Mouse (Mus musculus): Measurements from ENCODE around the gene P2ry12. TPM values are rescaled to one million over a fixed set of nuclear protein-coding genes. Genes with fewer than 3 reads are reported as not detected.

P2ry12 gene
- total and polyA plus RNA-seq, 2 experiments from 2014 or later, result 0.98 TPM; not detected in 1

- H3K4me2 ChIP-seq (ENCODE audit: low read depth, low read length), result no peak overlapping the region
Measured at GRCm38 (mm10) chr3:59219326-59219725, 43.3 kb downstream of the P2ry12 start.

DNA sequence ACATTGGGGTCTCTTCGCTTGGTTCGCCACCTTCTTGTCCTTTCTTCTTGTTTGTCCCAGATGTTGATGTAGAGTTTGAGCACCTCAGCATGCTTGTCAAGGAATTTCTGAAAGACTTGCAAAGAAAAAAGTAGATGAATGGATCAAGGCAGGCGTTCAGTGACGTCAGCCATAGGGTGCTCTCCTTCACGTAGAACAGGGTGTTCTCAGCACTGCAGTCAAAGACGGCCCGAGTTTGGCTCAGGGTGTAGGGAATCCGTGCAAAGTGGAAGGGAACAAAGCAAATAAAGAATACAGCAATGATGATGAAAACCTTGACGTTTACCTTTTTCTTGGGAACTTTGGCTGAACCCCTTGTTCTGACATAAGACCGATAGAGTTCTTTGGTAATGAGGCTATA, 45.5 kb downstream of the P2ry12 start:
- ATAC-seq (ENCODE audit: insufficient read depth, low read depth) (no peak), DNase-seq (ENCODE audit: low spot score) (no peak)
- Histone ChIP-seq H3K36me3 (replicated peaks; ENCODE audit: control insufficient read depth, insufficient read depth, low read length) (no peaks in the 10 kb centered on the region), H3K9me3 (replicated peaks; ENCODE audit: control insufficient read depth, low read length) (no peaks in the 10 kb centered on the region), H3K9ac (replicated peaks; ENCODE audit: low read depth, low read length) (no peak overlapping the region), H3K27me3 (ENCODE audit: control insufficient read depth, insufficient read depth, low read length) (no peaks in the 10 kb centered on the region), H3K4me2 (ENCODE audit: low read depth, low read length) (no peak overlapping the region), H3K4me3 (ENCODE audit: low read depth, low read length) (no peak overlapping the region), H3K27ac (ENCODE audit: low read depth) (no peak overlapping the region), H3K4me1 (ENCODE audit: control insufficient read depth, insufficient read depth) (peaks cover 4% of the 10 kb centered on the region; the same call in 1 of the 2 replicates)
- WGBS, result 82% methylated on average over 10 of the region's 10 CpGs
- TF ChIP-seq EP300 (IDR thresholded peaks at IDR 0.05; ENCODE audit: low read depth) (no peak), CTCF (IDR thresholded peaks at IDR 0.05; ENCODE audit: low read depth) (no peak)

More at GRCm38 (mm10) chr3:59219326-59219725, 43.3 kb downstream of the P2ry12 start:
- H3K4me3 ChIP-seq (ENCODE audit: low read depth, low read length), result no peak overlapping the region
- H3K9me3 ChIP-seq (replicated peaks; ENCODE audit: control insufficient read depth, low read length), result no peaks in the 10 kb centered on the region
- TF ChIP-seq EP300 (IDR thresholded peaks at IDR 0.05; ENCODE audit: low read depth) (no peak), CTCF (IDR thresholded peaks at IDR 0.05; ENCODE audit: low read depth) (no peak)
- no peak overlapping the region for H3K9ac ChIP-seq (replicated peaks; ENCODE audit: low read depth, low read length)
- no peak for ATAC-seq (ENCODE audit: insufficient read depth, low read depth)
- 59% methylated on average over 2 of the region's 2 CpGs for WGBS
- H3K27me3 ChIP-seq (ENCODE audit: control insufficient read depth, insufficient read depth, low read length), result no peaks in the 10 kb centered on the region
- no peak for DNase-seq (ENCODE audit: low spot score)
- H3K36me3 ChIP-seq (replicated peaks; ENCODE audit: control insufficient read depth, insufficient read depth, low read length), result no peaks in the 10 kb centered on the region
- no peaks in the 10 kb centered on the region for H3K4me1 ChIP-seq (ENCODE audit: control insufficient read depth, insufficient read depth)
- H3K27ac ChIP-seq (ENCODE audit: low read depth), result no peak overlapping the region

DNA sequence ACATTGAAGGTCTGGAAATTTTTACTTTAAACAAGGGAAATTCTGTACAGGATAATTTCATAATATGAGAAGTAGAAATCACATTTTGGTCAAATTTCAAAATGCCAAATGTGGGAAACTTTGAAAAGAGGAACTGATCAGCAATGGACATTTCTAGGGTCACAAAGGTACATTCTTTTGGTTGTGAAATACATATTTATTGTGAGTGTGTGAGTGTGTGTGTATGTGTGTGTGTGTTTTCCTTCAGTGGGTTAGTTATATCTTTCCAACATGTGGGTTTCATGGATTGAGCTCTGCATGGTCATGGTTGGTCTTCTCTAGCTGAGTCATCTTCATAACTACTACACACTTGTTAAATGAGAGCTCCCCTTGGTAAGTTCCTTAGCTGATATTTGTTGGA, 50.3 kb downstream of the P2ry12 start:
- no peaks in the 10 kb centered on the region for H3K36me3 ChIP-seq (replicated peaks; ENCODE audit: control insufficient read depth, insufficient read depth, low read length)
- DNase-seq (ENCODE audit: low spot score) (no peak), ATAC-seq (ENCODE audit: insufficient read depth, low read depth) (no peak)
- no peaks in the 10 kb centered on the region for H3K9me3 ChIP-seq (replicated peaks; ENCODE audit: control insufficient read depth, low read length)
- no peak overlapping the region for H3K9ac ChIP-seq (replicated peaks; ENCODE audit: low read depth, low read length)
- no peak overlapping the region for H3K4me2 ChIP-seq (ENCODE audit: low read depth, low read length)
- no peak overlapping the region for H3K27ac ChIP-seq (ENCODE audit: low read depth)
- no peak overlapping the region for H3K4me3 ChIP-seq (ENCODE audit: low read depth, low read length)
- H3K27me3 ChIP-seq (ENCODE audit: control insufficient read depth, insufficient read depth, low read length), result no peaks in the 10 kb centered on the region
- H3K4me1 ChIP-seq (ENCODE audit: control insufficient read depth, insufficient read depth), result peaks cover 4% of the 10 kb centered on the region; the same call in 1 of the 2 replicates
- no peak for TF ChIP-seq CTCF (IDR thresholded peaks at IDR 0.05; ENCODE audit: low read depth)
- no peak for TF ChIP-seq EP300 (IDR thresholded peaks at IDR 0.05; ENCODE audit: low read depth)

DNA sequence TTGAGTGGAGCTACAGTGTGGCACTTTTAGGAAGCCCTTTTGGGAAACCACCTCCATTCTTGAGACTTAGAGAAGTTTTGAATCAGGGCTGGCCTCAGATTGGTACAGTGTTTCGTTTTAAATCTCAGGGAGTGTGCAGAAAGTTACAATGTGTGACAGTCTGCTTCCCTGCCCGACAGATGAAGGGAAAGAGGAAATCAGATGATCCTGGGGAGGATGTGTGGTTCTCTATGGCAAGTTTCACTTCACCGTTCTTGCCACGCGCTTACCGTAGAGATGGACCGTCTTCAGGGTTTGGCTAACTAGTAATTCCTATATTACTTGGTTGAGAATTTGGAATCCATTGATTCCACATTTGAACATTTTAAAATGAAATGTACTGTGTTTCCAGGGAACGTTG, 50.9 kb downstream of the P2ry12 start:
- Histone ChIP-seq H3K4me1 (ENCODE audit: control insufficient read depth, insufficient read depth) (peaks cover 4% of the 10 kb centered on the region; the same call in 1 of the 2 replicates), H3K9ac (replicated peaks; ENCODE audit: low read depth, low read length) (no peak overlapping the region), H3K36me3 (replicated peaks; ENCODE audit: control insufficient read depth, insufficient read depth, low read length) (no peaks in the 10 kb centered on the region), H3K27ac (ENCODE audit: low read depth) (no peak overlapping the region), H3K4me2 (ENCODE audit: low read depth, low read length) (no peak overlapping the region), H3K9me3 (replicated peaks; ENCODE audit: control insufficient read depth, low read length) (no peaks in the 10 kb centered on the region), H3K27me3 (ENCODE audit: control insufficient read depth, insufficient read depth, low read length) (no peaks in the 10 kb centered on the region), H3K4me3 (ENCODE audit: low read depth, low read length) (no peak overlapping the region)
- DNase-seq (ENCODE audit: low spot score), result no peak
- no peak for ATAC-seq (ENCODE audit: insufficient read depth, low read depth)
- no peak for TF ChIP-seq EP300 (IDR thresholded peaks at IDR 0.05; ENCODE audit: low read depth)
- no peak for TF ChIP-seq CTCF (IDR thresholded peaks at IDR 0.05; ENCODE audit: low read depth)
- 81% methylated on average over 8 of the region's 8 CpGs for WGBS

DNA sequence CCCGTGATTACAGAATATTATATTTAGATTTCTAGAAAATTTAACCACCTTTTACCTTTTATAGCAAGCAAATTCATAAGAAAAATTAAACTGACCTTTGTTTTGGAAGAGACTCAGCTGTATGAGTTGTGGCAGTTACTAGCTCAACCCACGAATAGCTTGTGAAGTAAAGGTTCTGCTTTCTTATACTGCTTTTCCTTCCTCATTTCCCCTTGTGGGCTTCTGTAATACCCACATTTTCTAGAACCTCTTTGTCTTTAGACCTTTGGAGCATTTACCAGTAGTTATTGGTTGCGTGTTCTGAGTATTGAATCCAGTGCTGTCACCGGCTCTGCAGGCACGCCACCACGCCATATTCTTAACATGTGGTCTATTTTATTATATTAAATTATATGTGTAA, 51.9 kb downstream of the P2ry12 start, which contains the start of gene P2ry13:
Gene P2ry13 (minus strand): TSS at position 156 of the 400 bp plus-strand sequence.
- Histone ChIP-seq H3K27me3 (ENCODE audit: control insufficient read depth, insufficient read depth, low read length) (no peaks in the 10 kb centered on the region), H3K9ac (replicated peaks; ENCODE audit: low read depth, low read length) (no peak within 1 kb of the TSS), H3K4me3 (ENCODE audit: low read depth, low read length) (no peak within 1 kb of the TSS), H3K9me3 (replicated peaks; ENCODE audit: control insufficient read depth, low read length) (no peaks in the 10 kb centered on the region), H3K4me1 (ENCODE audit: control insufficient read depth, insufficient read depth) (peaks cover 4% of the 10 kb centered on the region; the same call in 1 of the 2 replicates), H3K4me2 (ENCODE audit: low read depth, low read length) (no peak within 1 kb of the TSS), H3K27ac (ENCODE audit: low read depth) (no peak within 1 kb of the TSS), H3K36me3 (replicated peaks; ENCODE audit: control insufficient read depth, insufficient read depth, low read length) (no peaks in the 10 kb centered on the region)
- DNase-seq (ENCODE audit: low spot score) (no peak), ATAC-seq (ENCODE audit: insufficient read depth, low read depth) (no peak)
- 86% methylated on average over 6 of the region's 6 CpGs for WGBS
- TF ChIP-seq CTCF (IDR thresholded peaks at IDR 0.05; ENCODE audit: low read depth), result no peak
- TF ChIP-seq EP300 (IDR thresholded peaks at IDR 0.05; ENCODE audit: low read depth), result no peak

DNA sequence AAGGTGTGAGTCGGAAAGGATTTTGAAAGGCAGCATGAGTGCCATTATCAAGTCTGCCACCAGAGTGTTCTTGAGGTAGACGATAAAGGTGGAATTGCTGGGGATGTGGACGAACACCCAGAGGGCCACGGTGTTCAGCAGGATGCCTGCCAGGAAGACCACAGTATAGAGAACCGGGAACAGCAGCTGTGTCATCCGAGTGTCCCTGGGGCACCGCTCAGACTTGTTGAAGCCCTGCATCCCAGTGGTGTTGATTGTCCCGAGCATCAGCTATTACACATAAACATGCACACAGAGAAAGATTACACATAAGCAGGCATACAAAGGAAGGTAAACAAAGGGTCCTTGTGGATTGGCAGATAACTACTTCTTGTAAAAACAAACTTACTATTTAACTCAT, 52.6 kb downstream of the P2ry12 start:
- TF ChIP-seq CTCF (IDR thresholded peaks at IDR 0.05; ENCODE audit: low read depth) (no peak), EP300 (IDR thresholded peaks at IDR 0.05; ENCODE audit: low read depth) (no peak)
- no peaks in the 10 kb centered on the region for H3K36me3 ChIP-seq (replicated peaks; ENCODE audit: control insufficient read depth, insufficient read depth, low read length)
- H3K4me2 ChIP-seq (ENCODE audit: low read depth, low read length), result no peak overlapping the region
- no peak overlapping the region for H3K27ac ChIP-seq (ENCODE audit: low read depth)
- peaks cover 7% of the 10 kb centered on the region for H3K4me1 ChIP-seq (ENCODE audit: control insufficient read depth, insufficient read depth)
- H3K9ac ChIP-seq (replicated peaks; ENCODE audit: low read depth, low read length), result no peak overlapping the region
- no peak overlapping the region for H3K4me3 ChIP-seq (ENCODE audit: low read depth, low read length)
- H3K9me3 ChIP-seq (replicated peaks; ENCODE audit: control insufficient read depth, low read length), result no peaks in the 10 kb centered on the region
- WGBS, result 55% methylated on average over 8 of the region's 8 CpGs
- ATAC-seq (ENCODE audit: insufficient read depth, low read depth), result no peak
- no peak for DNase-seq (ENCODE audit: low spot score)
- H3K27me3 ChIP-seq (ENCODE audit: control insufficient read depth, insufficient read depth, low read length), result no peaks in the 10 kb centered on the region
